Mouse (Mus musculus): ENCODE results near the gene Calhm4.

Gene Calhm4

DNA sequence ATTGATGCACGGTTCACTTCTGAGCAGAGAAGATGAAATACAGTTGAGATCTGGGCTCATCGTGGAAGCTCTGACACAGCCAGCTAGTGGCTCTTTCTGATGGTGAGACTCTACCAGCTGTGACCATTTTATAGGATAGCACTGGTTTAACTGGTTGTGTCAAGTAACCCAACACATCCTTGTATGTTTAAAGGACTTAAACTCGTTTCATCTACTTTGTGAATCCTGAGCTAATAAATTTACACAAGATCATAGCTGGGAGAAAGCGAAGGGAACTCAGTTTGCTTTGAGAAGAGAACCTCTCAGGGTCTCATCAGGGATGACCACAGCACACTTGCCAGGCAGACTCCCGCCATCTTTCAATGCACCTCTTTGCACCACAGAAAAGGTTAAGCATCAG is at the start of gene Calhm4:
Gene Calhm4 (minus strand): TSS at position 101 of the 400 bp plus-strand sequence.
- 92% methylated on average over 5 of the region's 5 CpGs for WGBS

DNA sequence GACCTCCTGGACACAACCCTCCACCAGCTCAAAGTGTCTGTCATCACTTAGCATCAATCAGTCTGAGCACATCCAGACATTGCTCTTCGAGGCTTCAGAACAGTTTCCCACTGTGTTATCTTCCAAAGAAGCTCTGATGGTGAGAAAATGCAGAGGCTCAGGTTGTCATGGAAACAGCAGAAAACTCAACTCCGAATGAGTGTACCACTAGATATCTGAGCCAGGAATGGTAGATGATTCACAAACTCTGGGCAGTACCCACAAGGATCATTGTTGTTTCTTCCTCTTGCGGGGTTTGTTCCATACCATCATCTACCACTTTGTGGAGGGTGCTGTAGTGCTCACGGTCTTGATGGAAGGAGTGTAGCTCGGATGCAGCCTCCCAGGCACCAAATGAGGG is 47.8 kb upstream of the Calhm4 start:
- 33% methylated on average over 5 of the region's 5 CpGs for WGBS

DNA sequence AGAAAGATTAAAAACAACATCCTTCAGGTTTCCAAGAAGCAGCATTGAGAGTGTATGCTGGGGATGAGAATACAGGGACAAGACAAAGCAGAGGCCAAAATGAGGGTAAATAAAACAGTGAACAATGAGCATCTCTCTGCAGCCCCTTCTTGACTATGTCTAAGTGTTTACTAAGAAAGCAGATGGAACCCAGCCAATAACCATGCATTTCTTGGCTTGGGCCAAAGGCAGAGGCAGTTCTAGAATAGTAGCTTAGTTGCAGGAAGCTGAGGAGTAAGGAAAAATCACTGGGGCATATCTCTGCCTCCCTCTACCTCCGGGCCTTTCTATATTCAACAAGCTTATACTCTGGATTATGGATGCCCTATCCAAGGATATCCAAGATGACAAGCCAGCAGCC is 46.4 kb upstream of the Calhm4 start:
- 33% methylated on average over 1 of the region's 1 CpGs for WGBS

DNA sequence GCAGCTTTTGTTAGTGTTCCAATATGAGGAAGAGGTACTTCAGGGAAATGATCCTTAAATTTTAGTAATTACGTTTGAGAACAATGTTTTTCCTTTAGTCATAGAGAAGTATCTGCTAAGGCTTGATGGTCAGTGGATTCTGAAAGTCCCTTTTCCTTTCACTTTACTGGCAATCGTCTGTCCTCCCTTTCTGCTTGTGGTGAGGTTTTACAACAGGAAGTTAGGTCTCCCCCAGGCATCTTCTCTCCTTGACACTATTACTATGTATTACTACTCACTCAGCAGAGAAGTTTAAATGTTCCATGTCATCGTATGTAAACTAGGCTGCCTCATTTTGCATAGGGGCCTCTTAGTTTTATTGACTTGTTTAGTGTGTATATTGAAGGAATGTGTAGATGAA is 45.4 kb upstream of the Calhm4 start:
- 81% methylated on average over 3 of the region's 3 CpGs for WGBS

DNA sequence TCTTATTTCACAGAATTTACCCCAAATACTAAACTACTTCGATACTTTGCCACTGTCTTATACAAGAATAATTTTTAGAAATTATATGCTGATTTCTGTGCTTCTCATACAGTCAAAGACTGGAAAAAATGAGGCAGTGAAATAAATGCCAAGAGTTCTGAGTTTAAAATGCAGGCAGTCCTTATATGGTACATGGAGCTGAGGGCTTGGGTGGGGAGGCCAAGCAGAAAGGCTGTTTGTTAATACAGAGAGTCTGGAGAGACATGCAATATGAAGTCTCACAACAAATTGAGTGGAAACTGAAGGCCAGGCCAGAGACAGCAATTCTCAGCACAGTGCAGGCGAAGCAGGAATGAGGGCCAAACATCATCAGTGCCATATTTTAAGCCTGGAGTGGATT is 44.4 kb upstream of the Calhm4 start:
- 83% methylated on average over 2 of the region's 2 CpGs for WGBS

DNA sequence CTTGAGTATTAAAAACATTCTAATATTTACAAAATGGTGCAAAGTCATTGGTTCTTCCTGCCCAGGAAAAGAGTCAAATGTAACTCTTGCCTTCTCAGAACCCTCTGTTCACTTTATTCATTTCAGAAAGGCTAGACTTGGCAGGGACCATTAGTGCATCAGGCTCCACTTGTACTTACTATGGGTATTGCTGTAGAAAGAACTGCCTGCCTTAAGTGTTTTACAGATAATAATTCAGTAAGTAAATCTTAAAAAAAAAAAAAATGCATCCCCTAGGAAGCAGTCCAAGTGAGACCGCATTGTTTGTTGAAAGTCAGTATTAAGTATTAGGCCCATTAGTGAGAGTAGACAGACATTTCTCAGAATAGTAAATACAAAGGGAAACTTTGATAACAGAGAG is 42.4 kb upstream of the Calhm4 start:
- WGBS, result 87% methylated on average over 1 of the region's 1 CpGs

DNA sequence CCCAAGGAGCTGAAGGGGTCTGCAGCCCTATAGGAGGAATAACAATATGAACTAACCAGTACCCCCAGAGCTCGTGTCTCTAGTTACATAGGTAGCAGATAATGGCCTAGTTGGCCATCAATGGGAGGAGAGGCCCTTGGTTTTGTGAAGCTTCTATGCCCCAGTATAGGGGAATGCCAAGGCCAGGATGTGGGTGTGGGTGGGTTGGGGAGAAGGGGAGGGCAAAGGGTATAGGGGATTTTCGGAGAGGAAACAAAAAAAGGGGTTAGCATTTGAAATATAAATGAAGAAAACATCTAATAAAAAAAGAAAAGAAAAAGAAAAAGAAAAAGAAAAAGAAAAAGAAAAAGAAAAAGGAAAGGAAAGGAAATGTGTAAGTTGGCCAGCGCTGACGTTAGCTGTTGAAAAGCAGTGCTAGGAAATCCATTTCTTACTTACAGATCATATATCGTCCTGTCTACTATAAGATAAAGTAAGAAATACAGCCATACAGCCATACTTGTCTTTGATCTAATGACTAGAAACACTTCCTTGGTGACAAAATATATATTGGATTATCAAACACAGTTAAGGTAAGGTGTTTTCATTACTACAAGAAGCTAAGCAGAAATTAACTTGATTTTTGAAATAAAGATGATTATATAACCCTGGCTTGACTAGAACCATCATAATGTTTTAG is 30.6 kb upstream of the Calhm4 start:
- 89% methylated on average over 5 of the region's 5 CpGs for WGBS

DNA sequence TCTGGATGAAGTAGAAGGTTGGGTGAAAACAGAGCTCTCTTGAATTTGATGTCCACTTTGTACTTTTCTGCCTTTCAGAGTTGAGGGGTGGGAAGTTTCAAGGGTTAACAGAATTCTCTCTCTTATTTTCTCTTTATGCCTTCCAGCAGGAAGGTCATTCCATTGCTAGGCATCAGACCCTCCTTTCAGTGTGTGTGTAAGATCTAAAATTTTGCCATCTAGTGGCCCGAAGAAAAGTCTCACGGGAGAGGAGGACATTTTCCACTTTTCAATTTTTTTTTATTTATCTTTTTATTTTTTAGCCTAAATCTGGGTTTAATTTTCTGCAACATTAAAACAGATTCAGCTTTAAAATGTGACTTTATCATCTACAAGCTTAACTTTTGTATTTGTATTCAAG is 27.5 kb upstream of the Calhm4 start:
- 35% methylated on average over 2 of the region's 2 CpGs for WGBS

DNA sequence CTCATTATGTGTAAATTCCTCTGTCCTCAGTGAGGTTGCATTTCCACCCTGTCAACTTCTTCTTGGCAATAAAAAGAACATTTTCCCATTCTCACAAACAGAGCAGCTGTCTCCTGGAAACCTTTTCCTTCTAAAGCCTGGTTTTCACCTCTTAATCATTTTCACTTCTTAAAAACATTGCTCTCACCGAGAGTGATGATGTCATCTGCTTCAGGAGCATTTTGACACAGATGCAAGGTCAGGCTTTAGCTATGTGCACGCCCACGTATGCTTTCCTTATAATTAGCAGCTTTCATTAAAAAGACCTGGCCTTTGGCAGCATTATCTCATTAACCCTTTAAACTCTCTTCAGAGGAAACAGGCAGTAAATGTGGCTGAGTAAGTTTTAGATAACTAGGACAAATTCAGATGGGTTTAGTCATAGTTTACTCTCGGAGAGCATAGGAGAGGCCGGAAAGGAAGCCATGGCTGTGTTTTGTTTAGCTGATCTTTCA is 26.9 kb upstream of the Calhm4 start:
- 29% methylated on average over 5 of the region's 5 CpGs for WGBS

DNA sequence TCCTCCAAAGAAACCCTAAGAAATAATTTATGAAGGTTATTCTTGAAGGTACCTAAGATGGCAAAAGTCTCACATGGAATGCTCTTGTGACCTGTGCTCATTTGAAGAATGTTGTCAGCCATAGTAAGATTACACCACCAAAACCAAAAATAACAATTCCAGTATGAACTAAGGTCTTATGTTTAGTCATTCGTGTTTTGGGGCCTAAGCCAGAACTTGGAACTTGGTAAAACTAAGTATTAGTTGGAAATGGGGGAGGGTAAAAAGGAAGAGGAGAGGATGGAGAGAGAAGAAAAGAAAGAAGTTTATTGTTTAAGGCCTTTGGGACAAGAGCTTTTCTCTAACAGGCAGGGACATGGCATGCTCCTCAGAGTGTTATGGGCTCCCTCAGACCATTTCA is 25.5 kb upstream of the Calhm4 start:
- 83% methylated on average over 1 of the region's 1 CpGs for WGBS

DNA sequence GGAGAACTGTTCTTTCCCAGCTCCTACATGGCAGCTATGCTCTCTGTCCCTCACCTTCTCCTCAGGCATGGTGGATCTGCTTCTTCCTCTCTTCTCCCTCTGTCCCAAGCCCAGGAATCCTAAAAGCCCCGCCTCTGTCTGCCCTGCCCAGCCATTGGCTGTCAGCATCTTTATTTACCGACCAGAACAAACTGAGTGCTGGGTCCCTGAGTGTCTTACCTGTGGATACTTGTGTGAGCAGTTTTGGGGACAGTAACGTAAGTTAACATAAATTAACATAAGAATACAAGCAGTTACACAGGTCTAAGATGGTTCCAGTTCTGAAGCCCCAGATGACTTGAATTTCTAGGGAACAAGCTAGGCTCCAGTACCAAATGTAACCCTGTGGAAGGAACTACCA is 22.5 kb upstream of the Calhm4 start:
- WGBS, result 66% methylated on average over 3 of the region's 3 CpGs

DNA sequence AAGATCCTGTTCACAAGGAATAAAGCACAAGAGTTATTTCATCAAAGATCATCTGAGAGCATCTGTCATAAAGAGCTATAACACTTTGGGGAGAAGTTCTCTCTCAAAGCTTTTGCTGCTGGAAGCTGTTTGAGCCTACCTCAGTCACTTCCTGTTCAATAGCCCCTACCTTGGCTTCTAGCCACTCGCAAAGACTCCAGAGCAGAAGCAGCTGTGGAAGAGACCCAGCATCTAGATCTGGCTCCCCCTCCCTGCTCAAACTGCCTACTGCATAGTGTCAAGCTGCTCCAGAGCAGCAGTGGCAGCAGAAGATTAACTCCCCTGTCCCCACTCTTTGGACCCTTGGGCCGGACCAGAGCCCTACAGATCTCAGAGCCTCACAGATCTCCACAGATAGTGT is 9.9 kb upstream of the Calhm4 start:
- 95% methylated on average over 2 of the region's 2 CpGs for WGBS

DNA sequence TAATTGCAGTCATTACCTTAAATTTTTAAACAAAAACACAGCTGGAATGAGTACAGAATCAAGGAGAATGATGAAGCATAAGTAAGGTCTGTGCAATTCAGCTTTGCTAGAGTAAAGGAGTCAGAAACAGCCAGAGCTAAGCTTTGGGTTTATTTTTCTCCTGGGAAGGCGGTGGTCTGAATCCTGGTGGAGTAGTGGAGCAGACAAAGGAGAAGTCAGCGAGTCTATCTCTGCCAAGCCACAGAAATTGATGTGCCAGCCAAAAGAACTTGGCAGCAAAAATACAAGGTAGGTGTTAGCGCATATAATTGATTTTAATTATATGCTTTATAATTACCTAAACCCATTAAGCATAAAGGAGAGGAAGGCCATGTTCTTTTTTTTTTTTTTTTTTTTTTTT is 6.7 kb downstream of the Calhm4 start, which contains the start of gene Trappc3l:
Gene Trappc3l (plus strand): TSS at position 197 of the 400 bp plus-strand sequence.
- WGBS, result 63% methylated on average over 3 of the region's 3 CpGs

DNA sequence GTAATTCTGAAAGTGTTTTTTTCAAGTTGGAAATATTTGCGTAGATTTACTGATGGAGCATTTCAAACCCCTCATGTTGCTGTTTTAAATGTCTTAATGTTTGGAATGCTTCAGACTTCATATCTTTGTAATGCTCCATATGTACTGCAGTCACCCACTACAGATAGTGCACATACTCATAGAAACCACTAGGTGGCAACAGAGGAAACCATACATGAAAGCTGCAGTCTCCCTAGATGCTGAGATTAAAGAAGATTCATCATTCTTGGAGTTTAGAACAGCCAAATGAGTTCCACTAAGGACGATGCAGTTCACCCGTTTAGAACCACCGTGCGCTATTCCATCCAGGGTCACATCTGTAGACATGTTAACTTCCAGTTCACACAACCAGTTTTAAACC is 7.5 kb downstream of the Calhm4 start:
- 7% methylated on average over 5 of the region's 5 CpGs for whole genome bisulfite sequencing

DNA sequence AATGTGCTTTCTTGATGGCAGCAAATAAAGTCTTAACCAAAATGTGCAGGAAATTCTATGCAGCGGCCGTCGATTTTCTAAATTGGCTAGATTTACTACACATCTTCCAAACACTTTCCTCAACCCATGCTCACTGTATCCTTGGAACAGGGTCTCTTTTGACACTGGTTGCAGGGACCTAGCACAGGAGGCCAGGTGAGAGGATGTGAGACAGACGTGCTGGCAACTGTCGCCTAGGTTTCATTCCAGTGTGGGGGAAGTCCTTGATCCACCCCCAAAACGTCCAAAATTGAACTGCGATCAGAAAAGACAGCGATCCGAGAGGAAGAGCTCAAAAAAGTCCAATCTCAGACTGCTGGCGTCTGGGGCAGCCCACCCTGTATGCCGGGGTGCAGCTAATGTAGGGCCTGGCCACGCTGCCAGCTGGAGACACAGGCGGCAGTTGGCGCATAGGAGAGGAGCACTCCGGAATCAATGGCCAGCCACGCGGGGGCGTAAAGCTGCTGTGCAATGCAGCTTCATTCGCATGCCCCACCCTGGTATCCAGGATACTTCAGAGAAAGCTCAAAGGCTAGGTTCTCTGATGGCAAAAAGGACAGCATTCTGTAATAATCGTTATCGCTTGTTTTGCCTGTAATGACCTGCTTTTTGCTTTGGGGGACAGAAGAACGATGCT is 10.3 kb downstream of the Calhm4 start:
- 10% methylated on average over 22 of the region's 22 CpGs for WGBS

DNA sequence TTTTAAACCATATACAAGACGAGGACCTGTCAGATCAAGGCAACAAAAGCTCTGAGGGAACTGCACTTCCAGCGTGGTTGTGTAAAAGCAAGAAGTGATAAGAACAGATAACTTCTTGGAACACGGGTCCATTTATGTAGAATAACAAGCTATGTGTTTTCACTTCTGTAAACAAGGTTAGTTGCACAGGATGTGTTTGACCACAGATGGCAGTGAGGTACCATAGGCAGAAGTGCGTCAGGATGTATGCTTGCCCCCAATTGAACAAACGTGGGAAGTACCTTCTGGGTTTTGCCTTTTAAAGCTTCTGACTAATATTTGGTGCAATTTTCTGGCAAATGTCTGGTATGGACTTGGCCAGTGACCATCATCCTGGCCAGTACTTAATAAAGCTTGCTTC is 13.8 kb downstream of the Calhm4 start:
- 77% methylated on average over 5 of the region's 5 CpGs for WGBS

DNA sequence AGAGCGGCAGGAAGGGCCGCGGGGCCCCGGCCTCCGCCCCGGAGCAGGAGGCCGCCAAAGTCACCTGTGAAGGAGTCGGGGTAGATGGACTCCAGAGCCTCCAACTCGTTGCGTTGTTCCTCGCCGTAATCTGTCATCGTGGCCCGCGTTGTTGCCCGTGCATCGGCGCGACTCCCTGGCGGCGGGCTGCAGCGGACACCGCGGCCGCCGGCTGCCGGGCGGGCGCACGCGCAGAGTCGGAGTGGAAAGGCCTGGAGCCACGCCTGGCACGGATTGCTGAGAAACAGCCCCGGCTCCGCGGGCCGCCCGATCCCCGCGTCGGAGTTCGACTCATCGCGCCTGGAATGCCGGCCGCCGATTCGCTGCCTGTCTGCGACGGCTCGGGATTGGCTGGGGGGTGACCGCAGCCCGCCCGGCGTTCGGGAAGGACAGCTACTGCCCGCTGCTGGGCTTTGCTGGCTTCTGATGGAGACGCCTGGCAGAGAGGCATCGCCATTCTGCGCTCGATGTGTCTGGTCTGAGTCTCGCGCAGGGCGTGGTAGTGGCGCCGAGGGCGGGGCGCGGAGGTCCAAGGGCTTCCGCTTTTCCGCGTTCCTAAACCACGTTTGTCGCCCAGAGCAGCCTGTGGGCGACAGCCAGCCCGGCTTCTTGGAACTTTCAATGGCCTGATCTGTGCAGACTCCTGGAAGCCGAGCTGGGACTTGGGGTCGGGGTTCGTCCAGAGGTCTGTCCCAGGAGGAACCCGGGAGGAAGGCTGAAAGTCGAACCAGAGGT is 24.6 kb downstream of the Calhm4 start, which contains the start of gene Rwdd1:
Gene Rwdd1 (minus strand): TSS at position 323 of the 774 bp plus-strand sequence.
- under 1% methylated on average over 82 of the region's 82 CpGs for WGBS

DNA sequence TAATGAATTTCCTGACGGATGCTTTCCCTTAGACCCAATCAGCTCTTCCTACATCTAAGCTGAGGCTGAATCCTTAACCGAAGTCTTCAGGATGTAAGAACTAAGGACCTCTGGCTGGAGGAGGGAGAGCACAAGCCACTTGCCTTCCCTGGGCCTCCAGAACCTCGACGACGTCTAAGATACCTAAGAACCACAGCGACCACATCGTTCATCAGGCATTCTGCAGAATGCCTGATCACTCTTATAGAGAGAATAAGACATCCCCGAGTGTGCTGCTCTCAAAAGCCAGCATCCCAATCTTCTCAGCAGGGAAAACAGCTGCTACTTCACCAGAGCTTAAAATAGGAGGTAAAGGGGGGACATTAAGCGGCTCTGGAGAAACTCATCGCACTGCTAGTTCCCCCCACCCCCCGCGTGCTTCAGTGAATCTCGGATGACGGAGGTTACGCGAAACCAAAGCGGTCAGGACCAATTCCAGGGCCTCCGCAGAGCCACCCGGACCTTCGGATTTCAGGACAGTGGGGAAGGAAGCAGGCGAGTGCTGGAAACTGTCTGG is 25.3 kb downstream of the Calhm4 start:
- under 1% methylated on average over 21 of the region's 21 CpGs for WGBS

DNA sequence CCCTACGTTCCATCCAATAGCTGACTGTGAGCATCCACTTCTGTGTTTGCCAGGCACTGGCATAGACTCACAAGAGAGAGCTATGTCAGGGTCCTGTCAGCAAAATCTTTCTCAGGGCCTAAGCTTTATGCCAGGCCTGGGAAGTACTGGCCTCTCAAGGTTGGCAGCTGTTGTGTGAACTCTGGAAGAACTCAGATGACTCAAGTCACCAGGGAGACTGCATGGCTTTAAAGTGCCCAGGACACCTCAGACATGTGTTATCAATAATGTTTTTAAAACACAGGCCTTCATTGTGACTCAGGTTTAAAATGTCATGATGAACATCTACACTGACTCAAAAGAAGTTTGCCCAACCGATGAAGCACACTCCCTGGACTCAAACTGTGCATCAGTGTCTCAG is 30.9 kb downstream of the Calhm4 start:
- WGBS, result 86% methylated on average over 2 of the region's 2 CpGs

DNA sequence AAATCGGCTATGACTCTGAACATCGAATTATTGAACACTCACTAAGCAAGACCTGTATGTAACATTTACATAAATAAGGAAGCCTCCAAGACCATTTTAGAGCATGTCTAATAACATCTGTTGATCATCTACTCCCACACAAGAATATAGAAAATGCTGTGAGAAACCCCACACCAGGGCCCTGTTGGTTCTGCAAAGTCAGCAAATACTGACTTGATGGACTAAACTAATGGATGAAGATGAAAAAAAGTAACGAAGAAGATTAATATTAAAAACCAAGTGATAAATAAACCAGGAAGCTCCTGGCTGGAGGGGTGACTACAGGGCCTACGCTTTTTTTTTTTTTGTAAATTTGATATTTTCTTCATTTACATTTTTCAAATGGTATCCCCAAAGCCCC is 31.5 kb downstream of the Calhm4 start:
- 96% methylated on average over 4 of the region's 4 CpGs for WGBS

DNA sequence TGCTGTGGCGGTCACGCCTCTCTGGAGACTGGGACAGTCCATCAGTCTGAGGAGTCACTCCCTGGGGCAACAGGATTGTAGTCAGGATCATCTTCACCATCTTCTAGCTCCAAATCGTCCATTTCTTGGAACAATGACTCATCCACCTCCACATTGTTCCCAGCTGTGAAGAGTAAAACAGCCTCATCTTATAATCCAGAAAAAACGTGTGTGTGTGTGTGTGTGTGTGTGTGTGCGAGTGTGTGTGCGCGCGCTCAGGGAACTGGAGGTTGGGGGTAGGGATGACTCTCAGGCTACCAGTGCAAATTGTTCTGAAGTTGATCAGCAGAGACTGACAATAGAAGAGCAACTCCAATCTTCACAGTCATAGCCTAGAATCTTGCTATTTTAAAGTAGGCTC is 47.4 kb downstream of the Calhm4 start:
- 60% methylated on average over 6 of the region's 8 CpGs for WGBS

Data from cerebral cortex, adult 2 months (tissue).